Mouse (Mus musculus): ENCODE measurements around the gene Mex3a. TPM values are rescaled to one million over a fixed set of nuclear protein-coding genes. Genes with fewer than 3 reads are reported as not detected.

Gene Mex3a
- total and polyA plus RNA-seq, 2 experiments = under 0.01 to 0.04 TPM

DNA sequence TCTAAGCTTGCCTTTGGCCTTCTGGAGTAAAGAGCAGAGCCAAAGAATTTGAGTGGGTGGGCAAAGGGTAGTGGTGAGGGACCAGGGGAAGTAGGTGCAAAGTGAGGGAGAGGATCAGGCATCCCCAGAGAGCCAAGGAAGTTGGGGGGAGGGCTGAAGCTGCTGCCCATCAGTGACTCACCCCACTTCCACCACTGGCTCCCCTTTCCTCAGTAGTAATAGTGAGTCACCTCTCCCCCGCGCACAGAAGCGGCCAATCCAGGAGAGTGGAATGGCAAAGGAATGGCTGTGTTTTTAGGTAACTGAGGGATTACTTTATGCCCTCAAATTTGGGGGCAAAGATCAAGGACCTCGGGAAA, 28.7 kb upstream of the Mex3a start:
- Histone ChIP-seq H3K79me2 (ENCODE audit: control insufficient read depth, insufficient read depth, low read length) (0 out of 2 replicates have a peak, but pooled peaks cover 3% of the 10 kb centered on the region), H3K4me1 (ENCODE audit: control insufficient read depth, insufficient read depth, low read length) (peaks cover 24% of the 10 kb centered on the region), H3K4me3 (ENCODE audit: insufficient read depth, low read depth, low read length) (no peak overlapping the region), H3K27ac (replicated peaks; ENCODE audit: insufficient read depth, low read depth, low read length) (no peak overlapping the region), H3K9ac (ENCODE audit: low read depth, low read length) (no peak overlapping the region), H3K36me3 (ENCODE audit: control insufficient read depth, insufficient read depth, low read length) (no peaks in the 10 kb centered on the region), H3K27me3 (ENCODE audit: control insufficient read depth, insufficient read depth, low read length) (no peaks in the 10 kb centered on the region)
- 50% methylated on average over 4 of the region's 4 CpGs for WGBS
- TF ChIP-seq CTCF (IDR thresholded peaks at IDR 0.05; ENCODE audit: low read depth, low read length) = no peak
- no peak for TF ChIP-seq POLR2A (IDR thresholded peaks at IDR 0.05; ENCODE audit: extremely low read depth, insufficient read depth, low read length)
- no peak for DNase-seq (ENCODE audit: extremely low read depth, low read depth, low spot score)

DNA sequence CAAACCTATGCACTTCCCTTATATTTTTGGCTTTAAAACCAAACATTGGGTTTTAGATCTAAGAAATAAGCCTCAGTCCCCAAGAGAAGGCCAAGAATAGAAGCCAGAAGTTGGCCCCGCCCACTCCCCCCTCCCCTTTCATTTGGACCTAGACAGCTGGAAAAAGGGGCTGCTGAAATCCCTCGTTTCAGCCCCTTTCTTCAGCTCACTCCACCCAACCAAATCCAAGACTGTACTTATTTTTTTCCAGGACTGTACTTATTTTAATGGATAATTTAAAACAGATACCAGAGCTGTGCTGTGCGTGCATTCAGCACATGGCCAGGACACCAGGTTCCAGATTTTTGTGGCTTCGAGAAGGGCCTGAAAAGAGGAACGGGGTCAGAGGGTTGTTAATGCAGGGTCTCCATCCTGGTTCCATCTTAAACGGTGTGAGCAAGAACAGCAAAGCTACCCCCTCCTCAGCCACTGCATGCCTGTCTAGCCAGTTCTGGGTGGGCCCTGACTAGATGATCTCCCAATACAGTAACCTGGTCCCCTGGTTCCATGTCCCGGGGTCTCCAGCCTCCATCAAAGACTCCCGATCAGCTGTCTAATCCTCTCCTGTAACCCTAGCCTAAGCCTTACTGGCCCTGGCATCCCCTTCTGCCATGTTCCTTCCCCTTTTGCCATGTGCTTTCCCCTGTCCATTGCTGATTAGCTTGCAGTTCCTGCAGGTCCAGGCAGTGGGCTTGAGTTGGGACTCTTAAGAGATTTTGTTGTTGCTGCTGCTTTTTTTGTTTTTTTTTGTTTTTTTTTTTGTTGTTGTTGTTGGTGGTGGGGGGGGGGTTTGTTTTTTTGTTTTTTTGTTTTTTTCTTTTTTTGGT, 28.1 kb upstream of the Mex3a start:
- Histone ChIP-seq H3K4me3 (ENCODE audit: insufficient read depth, low read depth, low read length) (no peak overlapping the region), H3K9ac (ENCODE audit: low read depth, low read length) (no peak overlapping the region), H3K79me2 (ENCODE audit: control insufficient read depth, insufficient read depth, low read length) (0 out of 2 replicates have a peak, but pooled peaks cover 3% of the 10 kb centered on the region), H3K36me3 (ENCODE audit: control insufficient read depth, insufficient read depth, low read length) (no peaks in the 10 kb centered on the region), H3K27ac (replicated peaks; ENCODE audit: insufficient read depth, low read depth, low read length) (no peak overlapping the region), H3K27me3 (ENCODE audit: control insufficient read depth, insufficient read depth, low read length) (no peaks in the 10 kb centered on the region), H3K4me1 (ENCODE audit: control insufficient read depth, insufficient read depth, low read length) (peaks cover 24% of the 10 kb centered on the region)
- DNase-seq (ENCODE audit: extremely low read depth, low read depth, low spot score) = no peak
- WGBS = 73% methylated on average over 8 of the region's 8 CpGs
- TF ChIP-seq CTCF (IDR thresholded peaks at IDR 0.05; ENCODE audit: low read depth, low read length) = no peak
- TF ChIP-seq POLR2A (IDR thresholded peaks at IDR 0.05; ENCODE audit: extremely low read depth, insufficient read depth, low read length) = no peak

GRCm38 (mm10) chr3:88505081-88505480, 27.1 kb upstream of the Mex3a start:
- H3K36me3 ChIP-seq (ENCODE audit: control insufficient read depth, insufficient read depth, low read length) = no peaks in the 10 kb centered on the region
- no peak for DNase-seq (ENCODE audit: extremely low read depth, low read depth, low spot score)
- no peaks in the 10 kb centered on the region for H3K27me3 ChIP-seq (ENCODE audit: control insufficient read depth, insufficient read depth, low read length)
- H3K27ac ChIP-seq (replicated peaks; ENCODE audit: insufficient read depth, low read depth, low read length) = no peak overlapping the region
- H3K9ac ChIP-seq (ENCODE audit: low read depth, low read length) = no peak overlapping the region
- TF ChIP-seq POLR2A (IDR thresholded peaks at IDR 0.05; ENCODE audit: extremely low read depth, insufficient read depth, low read length) (no peak), CTCF (IDR thresholded peaks at IDR 0.05; ENCODE audit: low read depth, low read length) (no peak)
- H3K79me2 ChIP-seq (ENCODE audit: control insufficient read depth, insufficient read depth, low read length) = 0 out of 2 replicates have a peak, but pooled peaks cover 3% of the 10 kb centered on the region
- no peak overlapping the region for H3K4me3 ChIP-seq (ENCODE audit: insufficient read depth, low read depth, low read length)
- WGBS = 91% methylated on average over 6 of the region's 6 CpGs
- peaks cover 22% of the 10 kb centered on the region for H3K4me1 ChIP-seq (ENCODE audit: control insufficient read depth, insufficient read depth, low read length)

DNA sequence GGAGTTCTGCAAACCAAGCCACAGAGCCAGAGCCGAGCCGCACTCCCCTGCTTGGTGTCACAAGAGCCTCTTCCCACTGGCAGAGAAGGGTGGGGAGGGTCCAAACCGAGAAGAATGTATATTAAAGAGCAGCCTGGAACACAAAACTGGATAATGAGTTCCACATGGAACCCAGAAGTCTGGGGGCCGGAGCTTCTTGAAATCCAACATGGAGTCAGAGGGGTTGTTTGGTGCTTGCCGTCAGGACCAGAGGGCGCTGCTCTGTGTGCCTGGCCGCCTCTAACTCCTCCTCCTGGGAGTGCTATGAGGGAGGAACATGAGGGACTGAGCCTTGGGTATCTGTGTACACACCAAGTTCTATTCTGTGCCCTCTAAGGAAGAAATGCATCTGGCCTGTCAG, 26.4 kb upstream of the Mex3a start:
- Histone ChIP-seq H3K4me1 (ENCODE audit: control insufficient read depth, insufficient read depth, low read length) (peaks cover 24% of the 10 kb centered on the region), H3K4me3 (ENCODE audit: insufficient read depth, low read depth, low read length) (no peak overlapping the region), H3K27ac (replicated peaks; ENCODE audit: insufficient read depth, low read depth, low read length) (no peak overlapping the region), H3K9ac (ENCODE audit: low read depth, low read length) (no peak overlapping the region), H3K27me3 (ENCODE audit: control insufficient read depth, insufficient read depth, low read length) (no peaks in the 10 kb centered on the region), H3K36me3 (ENCODE audit: control insufficient read depth, insufficient read depth, low read length) (no peaks in the 10 kb centered on the region), H3K79me2 (ENCODE audit: control insufficient read depth, insufficient read depth, low read length) (no peaks in the 10 kb centered on the region)
- WGBS = 81% methylated on average over 7 of the region's 7 CpGs
- no peak for DNase-seq (ENCODE audit: extremely low read depth, low read depth, low spot score)
- TF ChIP-seq POLR2A (IDR thresholded peaks at IDR 0.05; ENCODE audit: extremely low read depth, insufficient read depth, low read length) (no peak), CTCF (IDR thresholded peaks at IDR 0.05; ENCODE audit: low read depth, low read length) (no peak)

GRCm38 (mm10) chr3:88509250-88509649, 22.9 kb upstream of the Mex3a start:
- WGBS = 40% methylated on average over 3 of the region's 3 CpGs
- TF ChIP-seq POLR2A (IDR thresholded peaks at IDR 0.05; ENCODE audit: extremely low read depth, insufficient read depth, low read length) (no peak), CTCF (IDR thresholded peaks at IDR 0.05; ENCODE audit: low read depth, low read length) (no peak)
- H3K4me3 ChIP-seq (ENCODE audit: insufficient read depth, low read depth, low read length) = peak overlapping the region; percentile 55
- no peaks in the 10 kb centered on the region for H3K79me2 ChIP-seq (ENCODE audit: control insufficient read depth, insufficient read depth, low read length)
- peak overlapping the region; percentile 64 for H3K9ac ChIP-seq (ENCODE audit: low read depth, low read length)
- no peaks in the 10 kb centered on the region for H3K27me3 ChIP-seq (ENCODE audit: control insufficient read depth, insufficient read depth, low read length)
- H3K27ac ChIP-seq (replicated peaks; ENCODE audit: insufficient read depth, low read depth, low read length) = peak overlapping the region; percentile 77
- no peaks in the 10 kb centered on the region for H3K36me3 ChIP-seq (ENCODE audit: control insufficient read depth, insufficient read depth, low read length)
- DNase-seq (ENCODE audit: extremely low read depth, low read depth, low spot score) = no peak
- peaks cover 11% of the 10 kb centered on the region for H3K4me1 ChIP-seq (ENCODE audit: control insufficient read depth, insufficient read depth, low read length)

All from liver, adult 2 months (tissue).